Mouse (Mus musculus): ENCODE results near the gene Nek9.

GRCm38 (mm10) chr12:85256074-85256751 lies 82.9 kb downstream of the Nek9 start:
- TF ChIP-seq CTCF (IDR thresholded peaks at IDR 0.05; ENCODE audit: extremely low read depth, insufficient read length, insufficient replicate concordance, low read depth, low read length) (no peak), POLR2A (IDR thresholded peaks at IDR 0.05; ENCODE audit: low read depth, low read length) (no peak)
